Mouse (Mus musculus) hematopoietic multipotent progenitor cell, adult 10-12 weeks (in vitro differentiated cells): ENCODE results near the gene Ssr4. TPM values are rescaled to one million over a fixed set of nuclear protein-coding genes. Genes with fewer than 3 reads are reported as not detected.

Experiments used
- polyA plus RNA-seq: library from polyadenylated mRNA; stranded (reverse); fragments of >175 nt; gene quantifications from 2 replicates; pipeline ENCODE4 v1.2.3, GENCODE M21; 2012; ENCODE audit warnings: low replicate concordance

Ssr4 gene
- 27.6 and 38.0 TPM in 2 replicates for polyA plus RNA-seq

GRCm38 (mm10) chrX:73786364-73787224, at the start of gene Ssr4, which contains the start of gene Idh3g:
Gene Ssr4 (plus strand): TSS chrX:73787028.
Gene Idh3g (minus strand): TSS chrX:73786897.

GRCm38 (mm10) chrX:73756334-73757140, 30.3 kb upstream of the Ssr4 start, which contains the start of gene Plxnb3:
Gene Plxnb3 (plus strand): TSS chrX:73757090.

DNA sequence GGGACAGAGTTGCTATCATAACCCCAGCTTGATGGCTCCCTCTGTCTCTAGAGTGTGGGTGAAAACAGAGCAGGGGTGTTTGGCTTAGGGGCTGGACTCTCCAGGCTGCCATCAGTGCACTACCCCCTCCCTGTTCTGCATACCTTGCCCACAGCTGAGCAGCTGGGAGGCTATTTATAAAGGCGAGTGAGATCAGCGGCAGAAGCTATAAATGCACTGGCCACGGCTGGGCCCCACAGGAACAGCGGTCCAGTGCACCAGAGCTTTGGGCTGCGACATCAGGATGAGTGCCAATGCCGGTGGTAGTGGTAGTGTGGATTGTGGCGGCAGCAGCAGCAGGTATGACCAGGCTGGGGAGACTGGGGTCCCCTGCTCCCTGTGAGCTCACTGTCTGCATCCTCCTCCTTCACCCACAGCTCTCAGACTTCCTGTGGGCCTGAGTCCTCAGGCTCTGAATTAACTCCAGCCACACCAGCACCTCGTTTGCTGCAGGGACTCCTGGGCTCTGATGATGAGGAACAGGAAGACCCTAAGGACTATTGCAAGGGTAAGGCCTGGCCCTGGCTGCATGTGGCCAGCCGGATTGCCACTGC, 12.6 kb upstream of the Ssr4 start, which contains the start of gene Srpk3:
Gene Srpk3 (plus strand): TSS at position 238 of the 593 bp plus-strand sequence.

GRCm38 (mm10) chrX:73824185-73825151, 37.6 kb downstream of the Ssr4 start, which contains the start of gene Pdzd4:
Gene Pdzd4 (minus strand): TSS chrX:73824969.

Other genes starting within 250 kb of the Ssr4 start
- 1.3 and 3.3 TPM in 2 replicates for gene Dusp9, start 147.6 kb upstream of the Ssr4 start, polyA plus RNA-seq
- 1.2 and 2.0 TPM in 2 replicates for gene Pnck, start 126.9 kb upstream of the Ssr4 start, polyA plus RNA-seq
- gene Slc6a8, start 113.9 kb upstream of the Ssr4 start, polyA plus RNA-seq, result 0.40 and 0.71 TPM in 2 replicates
- gene Bcap31, start 70.9 kb upstream of the Ssr4 start, polyA plus RNA-seq, result 12.8 and 19.7 TPM in 2 replicates
- gene Abcd1, start 70.4 kb upstream of the Ssr4 start, polyA plus RNA-seq, result 78.1 and 81.6 TPM in 2 replicates
- 0.70 and 1.0 TPM in 2 replicates for gene Plxnb3, start 29.9 kb upstream of the Ssr4 start, polyA plus RNA-seq
- gene Srpk3, start 12.6 kb upstream of the Ssr4 start, polyA plus RNA-seq, result 27.3 and 83.3 TPM in 2 replicates
- 32.4 and 36.2 TPM in 2 replicates for gene Idh3g, start 131 bp upstream of the Ssr4 start, polyA plus RNA-seq
- gene Pdzd4, start 37.9 kb downstream of the Ssr4 start, polyA plus RNA-seq, result 3.1 and 12.5 TPM in 2 replicates
- 0.18 TPM in 1 of 2 replicates, not detected in the other for gene Avpr2, start 105.1 kb downstream of the Ssr4 start, polyA plus RNA-seq
- 11.5 and 12.7 TPM in 2 replicates for gene L1cam, start 109.1 kb downstream of the Ssr4 start, polyA plus RNA-seq
- gene Arhgap4, start 134.8 kb downstream of the Ssr4 start, polyA plus RNA-seq, result 152 and 195 TPM in 2 replicates
- 25.9 and 90.4 TPM in 2 replicates for gene Naa10, start 134.9 kb downstream of the Ssr4 start, polyA plus RNA-seq
- gene Renbp, start 143.8 kb downstream of the Ssr4 start, polyA plus RNA-seq, result 6.6 and 57.7 TPM in 2 replicates
- gene Hcfc1, start 179.3 kb downstream of the Ssr4 start, polyA plus RNA-seq, result 126 and 142 TPM in 2 replicates
- 398 and 639 TPM in 2 replicates for gene Irak1, start 236.9 kb downstream of the Ssr4 start, polyA plus RNA-seq